Mouse (Mus musculus): ENCODE data around the gene Arid1b.

Gene Arid1b

DNA sequence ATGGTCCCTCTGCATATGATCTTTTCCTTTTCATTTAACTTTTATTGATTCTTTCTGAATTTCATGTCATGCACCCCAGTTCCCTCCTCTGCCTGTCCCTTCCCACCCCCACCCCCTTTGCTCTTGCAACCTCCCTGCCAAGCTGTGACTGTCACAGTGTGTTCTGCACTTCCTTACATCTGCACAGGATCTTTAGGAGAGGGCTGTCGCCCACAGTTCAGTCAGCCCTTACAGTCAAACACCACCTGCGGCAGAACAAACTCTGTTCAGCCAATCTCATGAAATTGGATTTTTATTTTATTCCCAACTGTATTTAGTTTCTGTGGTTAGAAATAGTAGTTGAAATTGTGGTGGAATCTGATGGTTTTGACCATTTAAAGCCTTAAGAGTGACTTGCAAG is 130.5 kb downstream of the Arid1b start:
- DNase-seq = no peak

DNA sequence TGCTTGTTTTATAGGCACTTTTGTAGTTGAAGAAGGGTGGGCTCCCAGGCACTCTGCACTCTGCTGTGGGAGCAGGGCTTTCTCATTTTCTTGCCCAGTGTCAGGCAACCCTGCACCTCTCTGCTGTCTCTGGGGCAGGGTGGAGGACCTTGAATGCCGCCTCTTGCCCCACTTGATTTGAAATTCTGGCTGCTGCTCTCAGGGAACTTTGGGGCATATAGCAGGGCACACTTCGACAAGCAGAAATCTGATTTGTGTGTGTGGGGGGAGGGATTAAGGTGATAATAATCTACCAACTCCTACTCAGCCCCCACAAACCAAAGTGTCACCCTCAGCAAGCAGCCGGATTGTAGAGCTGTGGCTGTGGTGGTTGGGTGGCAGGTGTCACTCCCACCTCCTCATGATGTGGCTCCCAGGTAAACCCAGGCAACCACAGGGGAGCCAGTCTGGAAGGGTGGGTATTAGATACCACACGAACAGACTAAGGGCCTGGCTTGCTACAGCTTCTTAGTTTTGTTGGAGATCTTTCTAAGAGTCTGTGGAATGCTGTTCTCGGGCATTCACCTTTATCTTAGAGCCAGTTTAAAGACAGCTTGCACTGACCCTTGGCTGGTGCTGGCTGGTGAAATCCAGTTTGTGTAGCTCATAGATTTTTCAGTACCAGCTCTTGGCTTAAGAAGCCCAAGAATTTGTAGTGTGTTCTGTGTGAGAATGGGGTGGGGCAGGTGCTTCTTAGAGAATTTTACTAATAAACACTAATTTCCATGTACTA is 131.1 kb downstream of the Arid1b start:
- no peak for DNase-seq

DNA sequence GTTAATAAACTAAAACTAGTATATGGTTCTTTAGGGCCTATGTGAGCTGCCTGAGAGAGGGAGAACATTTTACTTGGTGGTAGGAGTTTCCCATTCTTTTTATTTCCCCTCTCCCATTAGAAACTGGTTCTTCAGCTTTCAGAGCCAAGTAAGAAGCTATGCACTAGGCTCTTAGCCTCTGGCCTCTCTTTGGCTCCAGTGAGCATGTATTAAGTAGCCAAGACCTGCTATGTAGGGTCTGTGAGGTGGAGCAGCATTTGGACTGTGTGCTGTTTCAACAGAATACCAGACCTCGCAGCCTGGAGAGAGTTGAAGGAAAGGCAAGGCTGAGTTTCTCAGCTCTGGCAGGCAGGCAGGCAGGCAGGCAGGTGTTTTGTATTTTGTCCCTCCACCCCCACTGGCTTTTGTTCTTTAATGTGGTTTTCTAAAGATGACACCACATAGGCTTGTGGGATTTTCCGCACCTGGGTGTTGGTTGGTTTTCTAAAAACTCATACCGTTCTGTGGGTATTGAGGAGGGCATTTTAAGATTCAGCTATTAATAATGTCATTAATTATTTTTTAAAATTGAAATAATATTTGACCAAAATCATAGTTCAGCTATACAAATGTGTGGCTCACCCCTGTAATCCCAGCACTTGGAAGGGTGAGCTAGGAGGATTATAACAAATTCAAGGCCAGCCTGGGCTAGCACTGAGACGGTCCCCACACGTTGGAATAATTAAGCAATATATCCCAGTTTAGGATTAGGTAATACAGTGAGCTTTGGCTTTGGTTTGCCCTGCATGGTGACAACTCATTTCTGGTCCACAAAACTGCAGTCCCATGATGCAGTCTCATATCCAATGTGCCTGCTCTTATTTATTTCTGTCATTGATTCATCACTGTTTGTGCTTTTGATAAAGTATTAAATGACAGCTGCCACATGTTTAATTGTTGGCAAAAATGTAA is 132.0 kb downstream of the Arid1b start:
- DNase-seq = no peak

GRCm38 (mm10) chr17:5129606-5130005 is 135.5 kb downstream of the Arid1b start:
- DNase-seq = no peak

DNA sequence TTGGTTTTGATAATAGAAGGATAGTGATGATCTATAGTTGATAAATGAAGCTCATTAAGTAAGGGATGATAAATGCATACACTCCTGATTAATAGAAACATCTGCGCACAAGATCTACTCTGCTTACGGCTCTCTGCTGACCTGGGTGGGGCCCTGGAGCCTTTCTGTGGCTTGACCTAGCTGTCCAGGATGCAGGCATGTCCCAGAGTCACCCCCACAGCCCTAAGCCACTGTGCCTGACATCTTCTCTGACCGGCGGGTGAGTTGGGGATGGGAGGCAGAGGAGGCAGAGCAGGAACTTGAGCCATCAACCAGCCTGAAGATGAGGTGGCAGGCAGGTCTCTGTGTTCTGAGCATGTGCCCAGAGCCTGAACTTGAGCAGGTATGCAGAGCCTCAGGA is 136.0 kb downstream of the Arid1b start:
- DNase-seq = no peak

GRCm38 (mm10) chr17:5131706-5132105 is 137.6 kb downstream of the Arid1b start:
- no peak for DNase-seq

DNA sequence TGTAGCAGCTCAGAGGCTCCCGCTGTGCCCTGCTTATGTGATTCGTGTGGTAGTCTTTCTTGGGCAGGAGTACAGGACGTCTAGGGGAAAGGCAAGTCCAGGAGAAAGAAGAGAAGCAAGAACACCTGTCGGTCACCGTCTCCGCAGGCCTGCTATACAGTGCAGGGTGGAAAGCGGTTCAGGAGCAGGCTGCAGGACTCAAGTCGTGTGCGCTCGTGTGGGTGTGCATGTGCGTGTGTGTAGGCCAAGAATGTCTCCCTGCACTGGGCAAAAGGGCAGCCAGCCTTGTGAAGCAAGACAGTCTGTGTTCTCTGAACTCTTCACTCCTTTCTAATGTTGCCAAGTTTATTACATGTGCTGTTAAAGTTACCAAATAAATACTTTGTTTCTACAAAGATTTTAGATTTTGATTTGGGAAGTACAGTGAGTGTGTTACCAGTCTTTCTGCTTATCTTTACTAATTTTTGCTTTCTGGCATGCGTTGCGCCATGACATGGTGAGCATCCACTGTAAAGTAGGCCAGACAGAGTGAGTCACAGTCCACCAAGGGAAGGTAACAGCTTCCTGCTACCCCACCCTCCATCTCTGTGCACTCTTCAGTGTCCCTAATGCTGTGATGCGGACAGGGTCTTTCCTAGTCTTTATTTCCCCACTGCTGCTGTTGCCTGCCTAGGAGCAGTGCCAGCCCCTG is 138.3 kb downstream of the Arid1b start:
- DNase-seq = no peak

DNA sequence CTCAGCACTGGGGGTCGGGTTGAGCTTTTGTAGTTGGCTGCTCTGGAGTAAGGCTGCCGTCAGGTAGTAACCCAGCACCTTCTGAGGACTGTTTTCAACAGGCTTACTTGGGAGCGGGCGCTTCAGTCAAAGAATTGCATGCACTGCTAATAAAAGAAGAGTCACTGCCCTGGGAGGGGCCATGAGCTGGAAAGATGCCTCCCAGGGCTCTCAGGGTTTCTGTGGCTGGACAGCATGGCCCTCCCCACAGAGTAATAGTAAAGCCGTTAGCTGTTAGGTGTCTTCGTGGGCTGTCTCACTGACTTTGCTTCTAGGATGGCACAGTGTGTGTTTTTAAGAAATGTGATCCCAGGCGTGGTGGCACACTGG is 138.8 kb downstream of the Arid1b start:
- DNase-seq = no peak

DNA sequence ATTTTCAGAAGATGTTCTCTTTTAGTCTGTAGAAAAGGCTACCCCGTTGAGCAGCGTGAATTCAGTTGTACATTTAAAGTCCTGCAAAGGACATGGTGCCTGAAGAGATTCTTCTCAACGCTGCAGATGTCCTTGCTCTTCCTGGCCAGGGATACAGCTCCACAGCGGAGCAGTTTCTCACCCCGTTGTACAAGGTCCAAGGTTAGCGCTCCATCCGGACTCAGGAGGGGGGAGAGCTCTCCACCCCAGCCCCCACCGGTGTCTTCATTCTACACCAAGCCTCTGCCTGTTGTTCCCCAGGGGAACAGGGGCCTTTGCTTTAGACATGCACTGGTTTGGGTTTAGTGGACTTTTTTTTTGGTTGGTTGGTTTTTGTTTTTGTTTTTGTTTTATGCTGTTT is 139.7 kb downstream of the Arid1b start:
- DNase-seq = no peak

DNA sequence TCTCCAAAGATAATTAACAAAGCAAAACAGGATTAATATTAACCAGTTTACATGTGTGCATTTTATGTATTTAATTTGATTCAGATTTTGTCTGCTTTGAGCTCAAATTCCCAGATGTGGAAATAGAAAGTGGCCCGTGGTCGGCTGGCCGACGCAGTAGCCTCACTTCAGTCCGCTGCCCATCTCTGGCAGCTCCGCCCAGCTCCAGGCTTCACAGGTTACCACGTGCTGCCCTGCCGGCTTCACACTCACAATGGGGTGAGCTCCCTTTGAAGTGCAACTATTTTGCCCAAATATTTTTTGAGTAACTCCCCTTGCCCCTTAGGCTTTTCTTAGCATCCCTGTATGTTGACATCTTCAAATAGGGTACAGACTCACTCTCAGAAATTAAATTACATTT is 140.1 kb downstream of the Arid1b start:
- no peak for DNase-seq

GRCm38 (mm10) chr17:5137936-5138335 is 143.8 kb downstream of the Arid1b start:
- no peak for DNase-seq

- DNase-seq = peak; percentile 26 to 63
Observed at GRCm38 (mm10) chr17:5138641-5139205, 144.6 kb downstream of the Arid1b start.

GRCm38 (mm10) chr17:5139553-5139952 is 145.4 kb downstream of the Arid1b start:
- no peak for DNase-seq

DNA sequence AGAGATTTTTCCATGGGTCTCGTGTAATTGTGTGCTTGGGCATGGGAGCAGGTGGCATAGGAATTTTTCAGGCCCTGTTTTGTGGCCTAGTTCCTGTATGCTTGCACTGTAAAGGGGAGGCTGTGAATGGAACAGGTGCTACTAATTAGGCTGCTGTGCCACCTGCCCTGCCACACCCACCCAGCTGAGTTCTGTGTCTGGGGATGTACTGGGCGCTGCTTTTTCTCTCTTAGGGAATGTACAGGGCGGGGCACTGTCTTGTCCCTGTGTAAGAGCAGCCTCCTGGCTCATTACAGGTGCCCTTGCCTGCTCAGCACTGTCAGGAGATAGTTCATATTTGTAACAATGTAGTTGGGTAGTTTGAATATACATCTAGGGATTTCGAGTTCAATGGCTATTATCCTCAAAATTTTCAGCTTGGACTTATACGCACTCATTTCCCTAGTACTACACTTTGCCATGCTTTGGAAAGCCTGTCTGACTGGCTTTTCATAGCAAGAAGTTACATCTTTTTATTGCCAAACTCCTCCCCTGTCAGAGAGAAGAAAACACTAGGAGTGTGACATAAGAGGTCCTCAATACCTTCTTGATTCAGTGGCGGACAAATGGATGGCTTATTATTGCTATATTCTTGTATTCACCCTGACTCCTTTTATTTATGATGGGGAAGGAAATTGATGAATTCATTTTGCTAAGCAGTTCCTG is 149.8 kb downstream of the Arid1b start:
- no peak for DNase-seq

DNA sequence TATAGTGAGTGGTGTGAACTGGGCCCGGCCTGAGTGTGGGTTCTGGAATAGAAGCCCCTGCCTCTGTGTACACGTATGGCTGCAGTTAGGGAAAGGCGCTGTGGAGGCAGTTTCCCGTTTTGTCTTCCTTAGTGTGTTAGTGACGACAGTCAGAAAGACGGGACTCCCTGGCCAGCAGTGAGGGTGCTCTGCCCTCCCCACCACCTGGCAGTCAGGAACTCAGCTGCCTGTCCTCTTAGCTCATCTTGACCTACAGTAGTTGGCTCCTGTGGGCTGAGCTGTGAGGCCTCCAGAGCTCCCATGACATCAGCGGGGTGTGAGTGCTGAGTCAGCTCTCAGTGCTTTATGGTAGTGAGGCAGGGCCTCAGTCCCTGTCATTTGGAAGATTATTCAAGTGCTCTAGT is 156.5 kb downstream of the Arid1b start:
- no peak for DNase-seq

- no peak for DNase-seq
Observed at GRCm38 (mm10) chr17:5151852-5152251, 157.7 kb downstream of the Arid1b start.

- no peak for DNase-seq
Observed at GRCm38 (mm10) chr17:5153461-5153860, 159.3 kb downstream of the Arid1b start.

DNA sequence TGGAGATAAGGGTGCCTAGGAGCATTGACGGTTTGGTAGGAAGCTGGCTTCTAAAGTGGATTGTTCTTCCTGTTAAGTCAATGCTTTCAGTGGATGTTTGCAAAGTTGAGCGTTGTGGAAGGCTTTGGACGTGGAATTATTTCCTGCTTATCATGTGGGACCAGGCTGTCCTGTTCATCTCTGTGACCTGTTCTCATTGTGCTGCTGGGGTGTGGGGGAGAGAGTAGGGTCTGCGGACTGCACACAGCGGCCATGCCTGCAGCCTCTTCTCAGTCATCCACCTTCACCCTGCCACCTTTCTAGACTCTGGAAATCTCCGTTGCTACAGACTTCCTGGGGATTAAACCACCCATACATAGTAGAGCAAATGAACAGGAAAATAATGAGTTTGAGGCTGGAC is 160.2 kb downstream of the Arid1b start:
- no peak for DNase-seq

GRCm38 (mm10) chr17:5157609-5158008 is 163.5 kb downstream of the Arid1b start:
- no peak for DNase-seq

DNA sequence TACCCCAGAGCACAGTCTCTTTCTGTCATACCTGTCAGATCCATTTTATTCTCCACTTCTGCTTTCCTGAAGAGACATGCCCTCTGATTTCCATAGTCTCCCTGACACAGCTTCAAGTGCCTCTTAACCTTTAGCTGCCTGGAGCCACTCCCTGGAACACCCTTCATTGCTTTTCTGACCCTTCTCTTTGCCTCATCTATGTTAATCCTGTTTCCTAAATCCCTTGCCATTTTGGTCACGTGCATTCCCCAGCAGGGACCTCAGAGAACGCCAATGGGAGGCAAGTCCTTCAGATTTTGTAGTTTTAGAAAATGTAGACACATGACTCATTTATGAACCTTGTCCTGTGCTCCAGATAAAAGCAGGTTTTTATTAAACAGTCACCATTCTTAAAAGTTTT is 168.4 kb downstream of the Arid1b start:
- no peak for DNase-seq

- DNase-seq = no peak
Observed at GRCm38 (mm10) chr17:5163251-5163826, 169.2 kb downstream of the Arid1b start.

DNA sequence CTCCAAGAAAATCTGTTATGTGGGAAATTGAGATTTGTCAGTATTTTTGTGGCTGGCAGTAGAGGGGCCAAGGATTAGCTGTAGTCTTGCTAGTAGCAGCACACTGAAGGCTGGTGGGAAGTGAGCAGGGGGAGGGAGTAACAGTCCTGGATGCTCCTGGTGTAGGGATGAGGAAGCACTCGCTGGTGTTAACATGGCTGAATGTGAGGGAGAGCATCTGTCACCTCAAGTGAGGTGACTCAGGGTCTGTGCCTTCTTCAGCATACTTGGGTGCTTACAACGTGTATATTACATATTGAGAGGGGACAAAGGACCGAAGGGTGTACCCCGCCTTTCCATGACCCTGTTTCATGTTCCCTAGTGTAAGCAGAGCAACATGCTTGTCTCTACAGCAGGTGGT is 170.7 kb downstream of the Arid1b start:
- DNase-seq = no peak

Measured in thymus, adult 18-20 months (tissue).